Mouse (Mus musculus) forelimb bud, embryonic 11.5 days (tissue): Measurements from ENCODE around the gene Dock1.
A peak's percentile ranks its signal among the peaks of the same experiment; 100 is the strongest.

ENCODE experiments used
- DNase-seq: peaks from one replicate; pipeline ENCODE4 v3.0.0-alpha.2; 2012; ENCODE audit warnings: low read depth, low spot score

Gene Dock1

GRCm38 (mm10) chr7:134822006-134822405 is 151.6 kb downstream of the Dock1 start:
- no peak for DNase-seq

- DNase-seq: no peak
Measured at GRCm38 (mm10) chr7:134823891-134824290, 153.4 kb downstream of the Dock1 start.

GRCm38 (mm10) chr7:134840066-134840465 is 169.6 kb downstream of the Dock1 start:
- DNase-seq: no peak

- DNase-seq: no peak
Measured at GRCm38 (mm10) chr7:134842751-134843150, 172.3 kb downstream of the Dock1 start.

GRCm38 (mm10) chr7:134862000-134862399 is 191.5 kb downstream of the Dock1 start:
- no peak for DNase-seq

GRCm38 (mm10) chr7:134864175-134864574 is 193.7 kb downstream of the Dock1 start:
- peak; percentile 83 for DNase-seq

GRCm38 (mm10) chr7:134872511-134872910 is 202.1 kb downstream of the Dock1 start:
- no peak for DNase-seq

- no peak for DNase-seq
Measured at GRCm38 (mm10) chr7:134872981-134873380, 202.5 kb downstream of the Dock1 start.

GRCm38 (mm10) chr7:134878985-134879384 is 208.5 kb downstream of the Dock1 start:
- no peak for DNase-seq

- DNase-seq: no peak
Measured at GRCm38 (mm10) chr7:134880431-134880830, 210.0 kb downstream of the Dock1 start.

GRCm38 (mm10) chr7:134883516-134883915 is 213.1 kb downstream of the Dock1 start:
- DNase-seq: no peak

GRCm38 (mm10) chr7:134892449-134892871 is 222.0 kb downstream of the Dock1 start:
- no peak for DNase-seq

- no peak for DNase-seq
Measured at GRCm38 (mm10) chr7:134892972-134893371, 222.5 kb downstream of the Dock1 start.

- DNase-seq: no peak
Measured at GRCm38 (mm10) chr7:134894604-134895003, 224.2 kb downstream of the Dock1 start.

- DNase-seq: no peak
Measured at GRCm38 (mm10) chr7:134899462-134899861, 229.0 kb downstream of the Dock1 start.

- DNase-seq: no peak
Measured at GRCm38 (mm10) chr7:134901992-134902391, 231.5 kb downstream of the Dock1 start.

- DNase-seq: no peak
Measured at GRCm38 (mm10) chr7:134931886-134932285, 261.4 kb downstream of the Dock1 start.

- DNase-seq: peak; percentile 6
Measured at GRCm38 (mm10) chr7:134937471-134937926, 267.0 kb downstream of the Dock1 start.

GRCm38 (mm10) chr7:134937927-134938609 is 267.6 kb downstream of the Dock1 start, which contains the start of gene Fam196a:
Fam196a (minus strand) TSS chr7:134938430.
- peak; percentile 49 for DNase-seq

GRCm38 (mm10) chr7:134941891-134942290 is 271.4 kb downstream of the Dock1 start:
- no peak for DNase-seq

GRCm38 (mm10) chr7:134943063-134943462 is 272.6 kb downstream of the Dock1 start:
- DNase-seq: no peak

GRCm38 (mm10) chr7:134943701-134944100 is 273.2 kb downstream of the Dock1 start:
- no peak for DNase-seq

GRCm38 (mm10) chr7:134945925-134946716 is 275.7 kb downstream of the Dock1 start:
- no peak for DNase-seq
